Mouse (Mus musculus): ENCODE data around the gene Nos1.

Nos1 gene

DNA sequence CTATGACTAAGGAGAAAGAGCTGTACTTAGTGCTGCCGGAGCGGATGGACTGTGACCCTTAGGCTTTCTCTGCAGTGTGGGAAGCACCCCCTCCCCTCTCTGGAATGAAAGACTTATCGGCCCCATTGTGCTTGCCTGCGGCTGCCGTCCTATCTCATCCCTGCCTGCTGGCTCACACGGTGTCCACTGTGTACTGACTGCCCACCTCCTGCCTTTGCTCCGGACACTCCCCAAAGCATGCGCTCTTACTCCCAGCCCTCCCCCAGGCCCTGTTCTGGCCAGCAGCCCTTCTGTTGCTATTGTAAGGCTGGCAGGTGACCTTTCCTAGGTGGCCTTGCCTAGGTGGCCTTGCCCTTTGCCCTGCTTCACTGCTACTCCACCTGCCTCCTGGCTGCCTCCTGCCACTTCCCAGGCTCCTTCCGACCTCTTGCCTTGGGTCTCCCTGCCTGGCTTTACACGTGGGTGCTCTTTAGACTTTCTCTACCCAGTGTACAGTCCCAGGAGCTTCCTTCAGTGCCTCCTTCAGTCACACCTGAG, 216.7 kb downstream of the Nos1 start:
- in situ Hi-C loops (cut with MboI, MseI), result no loop called here

GRCm38 (mm10) chr5:117999061-117999460, 218.2 kb downstream of the Nos1 start:
- in situ Hi-C loops (cut with MboI, MseI), result no loop called here

DNA sequence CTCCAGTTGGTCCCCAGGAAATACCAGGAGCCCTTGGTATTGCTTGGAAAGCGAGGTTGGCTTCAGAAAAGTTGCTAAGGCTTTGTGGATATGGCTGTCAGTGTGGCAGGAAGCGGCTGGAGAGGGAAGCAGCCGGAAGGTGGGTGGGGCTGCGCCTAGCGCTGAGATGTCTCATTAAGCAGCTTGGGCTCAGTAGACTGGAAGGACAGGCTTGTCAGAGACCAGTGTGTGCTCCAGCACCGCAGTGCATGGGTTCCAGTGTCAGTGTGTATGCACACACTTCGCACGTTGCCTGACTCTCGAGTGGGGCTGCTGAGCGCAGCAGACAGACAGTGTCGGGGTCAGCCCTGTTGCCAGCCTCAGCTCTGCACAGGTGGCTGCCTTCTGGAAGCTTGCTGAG, 218.8 kb downstream of the Nos1 start:
- in situ Hi-C loops (cut with MboI, MseI), result no loop called here

- in situ Hi-C loops (cut with MboI, MseI), result loop anchor here (5.0 kb wide), 1 partner anchor 70 kb away; no protein-coding TSS in a partner anchor
These were observed 221.2 kb downstream of the Nos1 start for GRCm38 (mm10) chr5:118002059-118002458.

DNA sequence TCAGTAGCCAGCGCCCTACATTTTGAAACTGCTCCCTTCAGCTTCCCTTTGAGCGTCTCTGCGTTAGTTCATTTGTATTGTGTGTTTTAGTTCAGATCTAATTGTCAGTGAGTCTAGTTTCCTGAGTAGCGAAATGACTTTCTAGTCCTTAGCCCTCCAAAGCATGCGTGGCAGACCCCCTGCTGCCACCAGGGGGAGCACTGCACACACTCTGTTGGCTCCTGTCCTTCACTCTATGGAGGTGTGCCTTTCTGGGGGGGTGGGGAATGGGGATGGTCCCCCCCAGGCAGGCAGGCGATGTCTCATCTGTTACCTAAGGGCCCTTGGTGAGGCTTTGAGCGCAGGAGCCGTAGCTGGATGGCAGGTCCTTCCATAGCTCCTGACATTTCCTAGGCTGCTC, 223.8 kb downstream of the Nos1 start:
- in situ Hi-C loops (cut with MboI, MseI), result loop anchor here (5.0 kb wide), 1 partner anchor 68 kb away; no protein-coding TSS in a partner anchor

- in situ Hi-C loops (cut with MboI, MseI), result no loop called here
These were observed 224.9 kb downstream of the Nos1 start for GRCm38 (mm10) chr5:118005728-118006127.

GRCm38 (mm10) chr5:118008344-118008743, 227.5 kb downstream of the Nos1 start:
- in situ Hi-C loops (cut with MboI, MseI), result no loop called here

Data from T-helper 1 cell (primary cell).